Mouse (Mus musculus): ENCODE measurements around the gene Plce1.

DNA sequence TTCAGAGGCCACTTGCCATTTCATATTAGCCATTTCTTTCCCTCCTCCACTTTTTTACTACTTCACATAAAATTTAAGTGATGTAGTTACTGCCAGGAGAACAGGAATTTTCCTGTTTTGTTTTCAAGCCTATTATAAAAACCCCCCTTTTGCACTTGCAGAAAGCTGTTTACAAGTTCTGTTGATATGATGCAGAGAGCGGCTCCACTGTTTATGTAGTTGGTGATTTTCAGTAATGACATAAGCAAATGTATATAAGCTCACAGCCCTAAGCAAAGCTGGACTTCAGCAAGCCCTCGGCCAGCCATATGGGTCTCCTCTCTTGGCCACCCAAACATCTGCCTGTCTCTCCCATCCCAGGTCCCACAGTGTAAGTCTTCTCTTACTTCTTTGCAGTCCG is 59.6 kb downstream of the Plce1 start:
- TF ChIP-seq GATA1 (IDR thresholded peaks at IDR 0.05; ENCODE audit: low read length) (no peak), TAL1 (IDR thresholded peaks at IDR 0.05; ENCODE audit: low read length) (no peak)
